Mouse (Mus musculus): ENCODE measurements at regions not wholly inside any gene's neighbourhood (a gene's known extent, or its start where the extent isn't known, plus 50 kb on each side); places are given as distances from the start of the nearest gene placed in this dataset.

- Histone ChIP-seq H3K9me3 (ENCODE audit: control insufficient read depth, low read length) (no peaks in the 10 kb centered on the region), H3K4me2 (replicated peaks; ENCODE audit: low read depth) (no peak overlapping the region), H3K4me1 (replicated peaks; ENCODE audit: control insufficient read depth, insufficient read depth) (no peaks in the 10 kb centered on the region), H3K36me3 (ENCODE audit: control insufficient read depth, insufficient read depth, low read length) (no peaks in the 10 kb centered on the region), H3K9ac (ENCODE audit: low read length) (no peak overlapping the region), H3K27me3 (ENCODE audit: control insufficient read depth, insufficient read depth, low read length) (no peaks in the 10 kb centered on the region), H3K27ac (replicated peaks) (no peak overlapping the region), H3K4me3 (ENCODE audit: low read depth, low read length) (no peak overlapping the region)
- ATAC-seq (ENCODE audit: low FRiP score, low TSS enrichment) = no peak
- 90% methylated on average over 1 of the region's 1 CpGs for WGBS
- TF ChIP-seq EP300 (optimal IDR thresholded peaks at IDR 0.05) = no peak
- no peak for TF ChIP-seq CTCF (IDR thresholded peaks at IDR 0.05; ENCODE audit: low read depth)
- no peak for DNase-seq (ENCODE audit: low spot score)
Observed at GRCm38 (mm10) chr8:15364546-15364945, 318.7 kb upstream of the BB014433 start.

GRCm38 (mm10) chr8:15344151-15344550, 298.3 kb upstream of the BB014433 start:
- TF ChIP-seq EP300 (optimal IDR thresholded peaks at IDR 0.05) (no peak), CTCF (IDR thresholded peaks at IDR 0.05; ENCODE audit: low read depth) (no peak)
- 78% methylated on average over 5 of the region's 5 CpGs for WGBS
- no peak overlapping the region for H3K4me3 ChIP-seq (ENCODE audit: low read depth, low read length)
- no peaks in the 10 kb centered on the region for H3K9me3 ChIP-seq (ENCODE audit: control insufficient read depth, low read length)
- H3K27me3 ChIP-seq (ENCODE audit: control insufficient read depth, insufficient read depth, low read length) = no peaks in the 10 kb centered on the region
- no peak overlapping the region for H3K9ac ChIP-seq (ENCODE audit: low read length)
- DNase-seq (ENCODE audit: low spot score) (no peak), ATAC-seq (ENCODE audit: low FRiP score, low TSS enrichment) (no peak)
- no peak overlapping the region for H3K4me2 ChIP-seq (replicated peaks; ENCODE audit: low read depth)
- no peak overlapping the region for H3K27ac ChIP-seq (replicated peaks)
- H3K36me3 ChIP-seq (ENCODE audit: control insufficient read depth, insufficient read depth, low read length) = no peaks in the 10 kb centered on the region
- H3K4me1 ChIP-seq (replicated peaks; ENCODE audit: control insufficient read depth, insufficient read depth) = no peaks in the 10 kb centered on the region

DNA sequence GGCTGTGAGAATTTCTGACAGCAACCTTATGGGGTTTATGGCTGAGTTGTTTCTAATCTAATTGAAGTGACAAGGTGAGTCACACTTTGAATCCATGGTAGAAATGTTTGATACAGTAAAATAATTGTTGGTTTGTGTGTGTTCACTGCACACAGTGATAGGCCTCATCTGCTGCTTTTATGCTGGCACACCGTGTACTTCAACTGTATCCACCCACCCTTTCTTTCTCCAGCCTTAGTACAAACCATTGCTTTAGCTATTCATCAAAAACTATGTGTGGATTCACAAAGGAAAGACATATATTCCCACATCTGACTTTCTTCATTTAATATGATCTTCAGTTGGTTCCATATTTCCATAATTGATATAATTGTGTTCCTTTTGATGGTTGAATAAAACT, 297.7 kb upstream of the BB014433 start:
- no peak for DNase-seq (ENCODE audit: low spot score)
- Histone ChIP-seq H3K36me3 (ENCODE audit: control insufficient read depth, insufficient read depth, low read length) (no peaks in the 10 kb centered on the region), H3K9ac (ENCODE audit: low read length) (no peak overlapping the region), H3K4me3 (ENCODE audit: low read depth, low read length) (no peak overlapping the region), H3K4me2 (replicated peaks; ENCODE audit: low read depth) (no peak overlapping the region), H3K9me3 (ENCODE audit: control insufficient read depth, low read length) (no peaks in the 10 kb centered on the region), H3K27me3 (ENCODE audit: control insufficient read depth, insufficient read depth, low read length) (no peaks in the 10 kb centered on the region), H3K27ac (replicated peaks) (no peak overlapping the region), H3K4me1 (replicated peaks; ENCODE audit: control insufficient read depth, insufficient read depth) (no peaks in the 10 kb centered on the region)
- ATAC-seq (ENCODE audit: low FRiP score, low TSS enrichment) = no peak
- TF ChIP-seq EP300 (optimal IDR thresholded peaks at IDR 0.05) (no peak), CTCF (IDR thresholded peaks at IDR 0.05; ENCODE audit: low read depth) (no peak)
- WGBS = 55% methylated on average over 1 of the region's 1 CpGs

DNA sequence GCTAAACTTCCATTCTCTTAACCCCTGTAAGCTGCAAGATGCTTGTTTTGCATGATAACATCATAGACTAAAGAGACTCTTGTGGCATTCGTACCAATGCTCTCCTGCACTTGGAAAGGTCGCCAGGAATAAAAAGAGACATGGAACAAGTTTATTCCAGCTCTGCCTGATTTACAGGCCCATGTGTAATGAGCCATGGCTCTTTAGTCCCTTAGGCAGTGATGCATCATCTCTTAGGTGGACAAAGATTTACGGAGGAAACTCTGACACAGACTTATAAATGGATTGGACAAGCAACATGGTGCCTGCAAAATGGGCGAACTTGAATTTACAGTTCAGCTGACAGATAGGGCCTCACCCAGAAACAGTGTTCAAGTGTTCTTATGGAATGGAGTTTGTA, 288.7 kb upstream of the BB014433 start:
- 80% methylated on average over 4 of the region's 4 CpGs for WGBS
- no peak for TF ChIP-seq CTCF (IDR thresholded peaks at IDR 0.05; ENCODE audit: low read depth)
- no peak for TF ChIP-seq EP300 (optimal IDR thresholded peaks at IDR 0.05)
- no peak for ATAC-seq (ENCODE audit: low FRiP score, low TSS enrichment)

DNA sequence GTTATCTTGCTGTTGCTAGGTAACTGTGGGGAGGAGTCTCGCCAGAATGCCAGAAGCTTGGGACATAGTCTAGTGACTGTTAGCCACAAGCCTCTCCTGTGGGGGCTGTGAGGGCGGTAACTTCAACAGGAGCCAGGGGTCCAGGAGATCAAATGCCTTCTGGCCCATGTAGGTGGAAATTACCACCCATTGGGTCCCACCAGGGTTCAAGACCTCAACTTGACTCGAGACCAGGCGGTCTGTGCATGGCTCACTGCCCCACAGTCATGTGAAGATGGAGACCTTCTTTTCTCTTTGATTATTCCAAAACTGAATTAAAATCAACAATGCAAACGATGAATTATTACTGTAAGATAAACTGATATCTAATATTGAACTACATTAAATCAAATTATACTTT, 281.4 kb upstream of the BB014433 start:
- Histone ChIP-seq H3K4me2 (replicated peaks; ENCODE audit: low read depth) (no peak overlapping the region), H3K4me3 (ENCODE audit: low read depth, low read length) (no peak overlapping the region), H3K9me3 (ENCODE audit: control insufficient read depth, low read length) (no peaks in the 10 kb centered on the region), H3K27me3 (ENCODE audit: control insufficient read depth, insufficient read depth, low read length) (no peaks in the 10 kb centered on the region), H3K4me1 (replicated peaks; ENCODE audit: control insufficient read depth, insufficient read depth) (no peaks in the 10 kb centered on the region), H3K36me3 (ENCODE audit: control insufficient read depth, insufficient read depth, low read length) (no peaks in the 10 kb centered on the region), H3K9ac (ENCODE audit: low read length) (no peak overlapping the region), H3K27ac (replicated peaks) (no peak overlapping the region)
- no peak for DNase-seq (ENCODE audit: low spot score)
- WGBS = 38% methylated on average over 5 of the region's 5 CpGs
- no peak for ATAC-seq (ENCODE audit: low FRiP score, low TSS enrichment)
- TF ChIP-seq CTCF (IDR thresholded peaks at IDR 0.05; ENCODE audit: low read depth) (no peak), EP300 (optimal IDR thresholded peaks at IDR 0.05) (no peak)

More for the DNA sequence above, 288.7 kb upstream of the BB014433 start:
- H3K4me2 ChIP-seq (replicated peaks; ENCODE audit: low read depth) = no peak overlapping the region
- H3K36me3 ChIP-seq (ENCODE audit: control insufficient read depth, insufficient read depth, low read length) = no peaks in the 10 kb centered on the region
- no peak overlapping the region for H3K27ac ChIP-seq (replicated peaks)
- no peaks in the 10 kb centered on the region for H3K4me1 ChIP-seq (replicated peaks; ENCODE audit: control insufficient read depth, insufficient read depth)
- no peaks in the 10 kb centered on the region for H3K9me3 ChIP-seq (ENCODE audit: control insufficient read depth, low read length)
- DNase-seq (ENCODE audit: low spot score) = no peak
- no peak overlapping the region for H3K4me3 ChIP-seq (ENCODE audit: low read depth, low read length)
- H3K27me3 ChIP-seq (ENCODE audit: control insufficient read depth, insufficient read depth, low read length) = no peaks in the 10 kb centered on the region
- H3K9ac ChIP-seq (ENCODE audit: low read length) = no peak overlapping the region

- H3K36me3 ChIP-seq (ENCODE audit: control insufficient read depth, insufficient read depth, low read length) = no peaks in the 10 kb centered on the region
- H3K9ac ChIP-seq (ENCODE audit: low read length) = no peak overlapping the region
- no peak for TF ChIP-seq EP300 (optimal IDR thresholded peaks at IDR 0.05)
- no peak for TF ChIP-seq CTCF (IDR thresholded peaks at IDR 0.05; ENCODE audit: low read depth)
- ATAC-seq (ENCODE audit: low FRiP score, low TSS enrichment) (no peak), DNase-seq (ENCODE audit: low spot score) (no peak)
- H3K4me3 ChIP-seq (ENCODE audit: low read depth, low read length) = no peak overlapping the region
- WGBS = 82% methylated on average over 4 of the region's 4 CpGs
- H3K9me3 ChIP-seq (ENCODE audit: control insufficient read depth, low read length) = no peaks in the 10 kb centered on the region
- no peaks in the 10 kb centered on the region for H3K27me3 ChIP-seq (ENCODE audit: control insufficient read depth, insufficient read depth, low read length)
- H3K4me1 ChIP-seq (replicated peaks; ENCODE audit: control insufficient read depth, insufficient read depth) = no peaks in the 10 kb centered on the region
- H3K27ac ChIP-seq (replicated peaks) = no peak overlapping the region
- H3K4me2 ChIP-seq (replicated peaks; ENCODE audit: low read depth) = no peak overlapping the region
Observed at GRCm38 (mm10) chr8:15323421-15323820, 277.5 kb upstream of the BB014433 start.

Data from stomach, postnatal 0 days (tissue).